Mouse (Mus musculus): ENCODE data around the gene Slc29a3.

Gene Slc29a3

GRCm38 (mm10) chr10:60668591-60668990 lies 84.0 kb downstream of the Slc29a3 start:
- no peak for DNase-seq (ENCODE audit: low spot score)
